Mouse (Mus musculus) activated CD4-positive, CD25-positive, alpha-beta regulatory T cell (primary cell): ENCODE data around the gene Focad. TPM values are rescaled to one million over a fixed set of nuclear protein-coding genes. Genes with fewer than 3 reads are reported as not detected.

Experiments
- polyA plus RNA-seq, 2 experiments: library from polyadenylated mRNA; unstranded; fragments of 100-300 nt; shearing (Covaris generic); gene quantifications; one replicate each; pipeline ENCODE4 v1.2.1; 2017

The Focad gene
- polyA plus RNA-seq, result 10 to 100 TPM; 10.6 to 17.9 TPM

DNA sequence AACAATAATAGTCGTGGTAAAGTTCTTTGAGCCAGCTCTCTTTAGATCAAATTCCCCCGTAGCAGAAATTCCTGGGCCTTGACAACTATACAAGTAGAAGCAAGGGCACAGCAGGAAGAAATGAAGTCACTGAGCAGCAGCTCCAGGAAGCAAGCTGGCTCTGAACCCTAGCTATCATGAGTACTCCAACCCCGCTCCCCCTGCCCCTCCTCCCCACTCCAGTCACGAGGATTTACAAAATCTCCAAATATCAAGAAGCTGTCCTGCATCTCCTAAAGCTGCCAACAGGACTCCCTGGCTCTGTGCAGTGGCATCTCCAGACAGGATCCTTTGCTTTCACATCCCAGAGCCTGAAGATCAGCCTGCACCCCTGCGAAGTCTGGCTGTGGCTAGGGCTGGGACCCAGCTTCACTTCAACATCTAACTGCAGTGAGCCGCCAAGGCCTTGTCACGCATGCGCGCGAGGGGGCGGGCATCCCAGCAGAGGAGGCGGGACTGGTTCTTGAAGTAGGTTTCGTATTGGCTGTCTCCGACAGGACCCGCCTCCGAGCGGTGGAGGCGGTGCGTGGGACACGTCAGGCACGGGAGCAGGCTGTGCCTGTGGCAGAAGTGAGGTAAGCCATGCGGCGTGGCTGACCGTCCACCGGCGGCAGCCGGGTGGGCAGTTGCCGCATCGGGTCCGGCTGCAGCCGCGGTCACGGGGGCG is at the start of gene Focad:
Focad (plus strand) TSS at position 568 of the 706 bp plus-strand sequence.

GRCm38 (mm10) chr4:88438326-88438989 is 344.0 kb downstream of the Focad start, which contains the start of gene Hacd4:
TSS of gene Hacd4 (minus strand) at chr4:88438928.

Other genes with a start within 250 kb of the Focad start
- gene Mllt3, start 61.3 kb upstream of the Focad start, polyA plus RNA-seq, result 100 to 1,000 TPM; 145 to 194 TPM